Mouse (Mus musculus): Measurements from ENCODE around the gene Accs. TPM values are rescaled to one million over a fixed set of nuclear protein-coding genes. Genes with fewer than 3 reads are reported as not detected.

The Accs gene
- 1 to 10 TPM; 3.0 to 3.7 TPM for total RNA-seq (2021)
- long read RNA-seq: 0 reads

DNA sequence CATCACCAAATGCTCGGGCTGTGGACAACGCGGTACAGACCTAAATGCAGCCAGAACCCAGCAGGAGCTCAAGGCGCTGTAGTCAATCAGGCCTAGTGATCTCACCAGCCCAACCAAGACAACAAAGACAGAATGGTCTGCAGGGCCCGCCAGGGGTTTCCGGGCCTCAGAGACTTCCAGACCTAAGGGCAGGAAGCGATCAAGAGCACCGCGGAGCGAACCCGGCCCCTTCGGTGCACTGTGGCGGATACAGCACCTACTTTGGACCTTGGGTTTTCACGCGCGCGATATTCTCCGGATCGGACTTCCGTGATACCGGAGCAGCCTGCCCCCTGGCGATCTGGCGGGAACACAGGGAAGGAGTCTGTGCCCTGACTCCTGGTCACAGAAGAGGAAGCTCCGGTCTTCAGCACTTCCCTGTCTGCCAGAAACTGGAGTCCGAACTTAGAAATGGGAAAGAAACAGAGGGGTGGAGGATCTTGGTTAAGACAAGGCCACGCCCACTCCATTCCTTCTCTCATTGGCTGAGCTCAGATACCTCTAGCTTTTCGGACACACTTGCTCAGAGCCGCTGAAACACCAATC is at the start of gene Accs:
Accs (minus strand) TSS at position 439 of the 585 bp plus-strand sequence.
- DNase-seq (ENCODE audit: low spot score in 2 of 2): peak in 1 of 2 experiments; percentile 49

DNA sequence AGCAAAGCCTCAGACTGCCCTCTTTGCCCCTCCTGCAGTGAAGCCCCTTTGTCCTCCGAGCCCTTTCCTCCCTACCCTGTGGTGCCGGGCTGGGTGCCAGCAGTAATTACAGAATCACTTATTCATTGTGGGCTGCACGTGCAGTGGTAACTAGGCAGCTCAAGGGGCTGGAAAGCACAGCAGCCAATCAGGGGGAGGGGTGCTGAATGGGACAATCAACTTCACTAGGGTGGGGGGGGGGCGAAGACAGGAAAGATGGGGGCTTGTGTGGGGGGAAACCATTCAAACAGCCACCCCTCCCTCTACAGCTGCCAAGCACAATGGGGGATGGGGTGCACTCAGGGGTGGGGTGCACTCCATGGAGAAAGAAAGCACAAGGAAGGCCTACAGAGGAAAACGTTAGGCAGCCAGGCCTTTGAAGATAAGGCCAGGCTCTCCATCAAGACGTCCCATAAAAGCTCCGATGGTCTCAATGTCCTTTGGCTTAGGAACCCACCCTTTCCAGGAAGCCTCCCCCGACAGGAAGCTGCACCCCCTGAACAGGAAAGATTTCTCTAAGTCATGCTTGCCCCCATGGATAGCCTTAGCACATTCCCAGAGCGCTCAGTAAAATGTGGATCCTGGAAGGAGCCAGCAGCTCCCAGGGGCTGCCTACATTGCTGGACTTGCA is 42.0 kb upstream of the Accs start:
- peak; percentile 28 to 34 for DNase-seq (ENCODE audit: low spot score in 2 of 2)

DNA sequence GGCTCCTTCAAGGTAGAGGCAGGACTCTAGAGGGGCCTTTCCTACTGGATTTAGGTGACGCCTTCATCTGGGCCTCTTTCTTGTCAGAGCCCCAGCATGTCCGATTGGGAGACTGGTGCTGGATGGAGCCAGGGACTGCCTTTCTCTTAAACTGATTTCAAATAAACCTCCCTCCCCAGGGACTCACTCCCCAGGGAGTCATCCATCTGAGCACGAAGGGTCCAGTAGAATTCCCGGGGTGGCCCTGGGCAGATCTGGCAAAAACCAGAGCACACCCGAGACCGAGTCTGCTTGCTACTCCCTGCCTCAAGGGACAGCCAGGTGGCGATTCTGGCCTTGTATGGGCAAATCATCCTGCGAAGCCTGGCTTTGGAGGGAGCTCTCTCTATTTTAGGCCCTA is 40.4 kb upstream of the Accs start:
- DNase-seq (ENCODE audit: low spot score in 2 of 2): no peak

DNA sequence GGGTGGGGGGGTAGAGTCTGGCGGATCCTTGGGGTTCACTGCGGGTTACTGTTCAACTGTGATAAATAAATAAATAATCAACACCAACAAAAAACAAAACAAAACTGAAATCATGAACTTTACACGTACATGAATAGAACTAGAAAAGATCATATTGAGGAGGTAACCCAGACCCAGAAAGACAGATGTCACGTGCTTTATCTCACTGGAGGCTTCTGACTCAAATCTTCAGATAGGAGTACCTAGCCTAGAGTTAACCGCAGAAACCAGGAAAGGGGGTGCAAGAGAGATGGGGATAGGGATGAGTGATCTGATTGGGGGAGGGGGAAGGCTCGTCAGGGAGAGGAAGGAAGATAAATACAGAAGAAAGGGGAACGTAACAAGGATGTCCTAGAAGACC is 39.3 kb upstream of the Accs start:
- DNase-seq (ENCODE audit: low spot score in 2 of 2): no peak

DNA sequence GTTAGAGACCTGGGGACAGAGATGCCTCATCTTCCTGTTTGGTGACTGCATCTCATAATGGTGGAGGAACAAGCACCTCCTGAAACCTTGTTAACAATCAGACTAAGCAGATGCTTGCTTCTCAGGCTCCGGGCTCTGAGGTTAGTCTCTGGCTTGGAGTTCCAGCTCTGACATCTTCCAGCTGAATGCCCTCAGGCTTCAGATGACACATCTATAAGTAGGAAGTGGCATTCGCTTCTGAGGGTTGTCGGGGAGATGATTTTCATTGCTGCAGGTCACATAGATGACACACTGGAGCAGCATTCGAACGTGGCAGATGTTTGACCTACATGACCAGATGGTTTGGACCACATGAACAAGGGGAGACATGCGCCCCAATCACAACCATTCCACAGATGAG is 38.6 kb upstream of the Accs start:
- no peak for DNase-seq (ENCODE audit: low spot score in 2 of 2)

DNA sequence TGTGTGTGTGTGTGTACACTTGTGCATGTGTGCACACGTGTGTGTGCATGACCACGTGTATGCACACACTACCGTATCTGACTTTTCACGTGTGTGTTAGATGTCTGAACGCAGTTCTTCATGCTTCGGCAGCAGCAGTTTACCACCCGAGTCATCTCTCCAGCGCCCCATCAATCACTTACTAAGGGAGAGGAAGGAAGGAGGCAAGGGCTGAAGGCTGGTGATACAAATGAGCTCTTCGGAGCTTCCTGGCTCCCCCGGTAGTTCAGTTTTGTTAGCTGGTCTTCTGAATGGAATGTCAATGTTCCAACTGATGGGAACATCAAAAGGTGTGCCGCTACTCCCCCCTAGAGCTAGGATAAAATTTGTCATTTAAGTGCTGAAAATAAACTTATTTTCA is 37.5 kb upstream of the Accs start:
- no peak for DNase-seq (ENCODE audit: low spot score in 2 of 2)

DNA sequence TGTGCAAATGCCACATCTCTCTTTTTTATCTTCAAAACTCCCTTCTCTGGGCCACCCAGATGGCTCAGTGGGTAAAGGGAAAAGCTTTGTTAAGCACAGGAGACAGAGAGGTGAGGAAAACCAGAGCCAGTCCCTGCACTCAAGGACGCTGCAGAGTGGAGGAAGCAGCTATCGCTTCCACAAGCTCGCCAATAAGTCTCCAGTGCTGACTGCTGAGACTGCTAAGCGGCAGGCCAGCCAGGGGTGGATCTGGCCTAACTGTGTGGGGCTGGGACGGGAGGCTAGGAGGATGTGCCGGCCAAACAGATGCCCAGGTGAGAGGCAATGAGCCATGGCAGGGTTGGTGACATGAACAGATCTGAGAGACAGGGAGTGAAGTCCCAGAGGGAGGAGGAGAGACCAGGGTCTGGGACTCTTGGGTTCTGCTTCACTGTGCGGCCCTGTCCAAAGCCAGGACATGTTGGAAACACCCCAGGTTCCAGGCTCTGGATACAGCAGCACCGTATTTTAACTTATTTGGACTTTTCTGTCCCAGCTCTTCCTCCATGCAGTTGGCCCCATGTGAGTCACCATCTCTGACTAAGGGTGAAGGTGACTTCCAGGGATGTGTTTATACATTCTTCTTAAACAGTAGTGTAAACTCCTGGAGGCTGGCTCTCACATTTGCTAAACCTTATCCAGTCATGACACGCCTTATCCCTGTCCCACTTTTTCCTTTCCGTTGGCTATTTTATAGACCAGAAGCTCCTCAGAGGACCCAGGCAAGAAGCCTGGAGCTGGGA is 36.5 kb upstream of the Accs start:
- DNase-seq (ENCODE audit: low spot score in 2 of 2): no peak

DNA sequence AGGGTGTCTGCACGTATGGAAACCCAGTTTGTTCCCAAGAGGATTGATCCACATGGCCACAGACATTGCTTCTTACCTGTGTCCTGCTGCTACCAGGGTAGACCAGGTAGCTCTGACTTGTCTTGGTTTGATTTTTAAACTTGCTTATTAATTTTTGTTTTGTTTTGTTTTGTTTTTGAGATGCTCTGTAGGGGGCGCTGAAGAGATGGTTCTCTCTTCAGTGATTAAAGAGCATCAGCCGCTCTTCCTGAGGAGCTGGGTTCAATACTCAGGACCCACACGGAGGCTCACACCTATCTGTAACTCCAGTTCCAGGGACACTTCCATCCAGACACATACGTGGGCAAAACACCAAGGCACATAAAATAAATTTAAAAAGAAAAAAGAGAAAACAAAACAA is 33.3 kb upstream of the Accs start:
- no peak for DNase-seq (ENCODE audit: low spot score in 2 of 2)

DNA sequence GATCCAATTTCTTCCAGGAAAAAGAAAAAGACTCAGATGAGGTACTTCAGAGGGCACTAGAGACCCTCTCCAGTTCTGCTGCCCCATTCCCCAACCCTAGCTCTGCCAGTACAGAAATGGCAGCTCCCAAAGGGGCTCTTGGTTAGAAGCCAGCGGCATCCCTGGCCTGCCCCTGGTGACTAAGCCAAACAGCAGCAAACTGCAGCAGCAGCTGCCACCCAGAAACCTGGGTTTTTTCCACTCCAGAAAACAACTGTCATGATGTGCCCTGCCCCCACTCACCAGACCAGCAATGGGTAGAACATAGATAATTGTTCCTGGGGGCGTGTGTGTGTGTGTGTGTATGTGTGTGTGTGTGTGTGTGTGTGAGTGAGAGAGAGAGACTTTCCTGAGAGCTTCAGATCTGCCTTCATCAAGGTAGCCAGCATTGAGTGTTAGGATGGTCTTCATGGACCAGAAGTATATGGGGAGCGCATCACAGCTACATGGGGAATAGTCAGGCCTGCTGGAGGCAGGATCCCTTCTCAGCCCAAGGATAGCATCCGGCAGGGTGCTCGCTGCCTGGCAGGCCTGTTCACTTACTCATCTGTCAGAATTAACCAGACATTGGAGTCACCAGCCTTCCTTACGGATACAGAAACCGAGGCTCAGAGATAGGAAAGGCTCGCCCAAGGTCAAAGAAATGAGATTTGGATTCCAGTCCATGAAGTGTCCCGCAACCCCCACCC is 32.1 kb upstream of the Accs start:
- no peak for DNase-seq (ENCODE audit: low spot score in 2 of 2)

DNA sequence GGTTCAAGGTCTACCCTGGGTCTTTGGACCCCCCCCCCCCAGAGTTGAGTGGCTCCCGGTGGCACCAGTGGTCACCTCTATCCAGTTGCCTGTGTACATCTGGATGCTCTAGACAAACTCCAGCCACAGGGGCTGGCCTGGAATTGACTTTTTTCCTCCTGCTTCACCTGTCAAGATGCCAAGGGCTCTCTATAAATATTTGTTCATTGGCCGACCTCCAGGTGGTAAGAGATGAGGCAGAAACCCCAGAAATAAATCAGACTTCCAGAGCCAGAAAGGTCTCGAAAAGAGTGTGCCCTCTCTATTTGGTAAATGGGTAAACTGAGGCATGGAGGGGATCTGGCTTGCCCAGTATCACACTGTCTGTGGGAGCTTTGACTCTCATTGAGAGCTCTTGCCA is 31.2 kb upstream of the Accs start:
- no peak for DNase-seq (ENCODE audit: low spot score in 2 of 2)

DNA sequence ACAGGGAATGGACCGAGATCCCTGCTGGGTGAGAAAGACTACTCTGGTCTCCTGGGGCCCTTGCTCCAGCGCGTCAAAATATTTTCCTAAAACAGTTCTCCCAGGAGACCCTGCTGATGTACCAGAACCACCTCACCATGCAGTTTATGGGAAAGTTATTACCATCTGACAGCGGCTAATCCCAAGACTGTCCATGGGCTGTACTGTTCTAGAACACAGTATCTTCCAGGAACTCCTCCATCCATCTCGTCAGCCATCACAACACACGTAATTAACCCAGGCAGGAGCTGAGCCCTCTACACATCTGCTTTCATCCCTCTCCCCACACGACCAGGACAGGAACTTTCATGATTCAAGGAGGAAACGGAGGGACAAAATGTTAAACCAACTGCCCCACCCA is 30.7 kb upstream of the Accs start:
- DNase-seq (ENCODE audit: low spot score in 2 of 2): no peak

DNA sequence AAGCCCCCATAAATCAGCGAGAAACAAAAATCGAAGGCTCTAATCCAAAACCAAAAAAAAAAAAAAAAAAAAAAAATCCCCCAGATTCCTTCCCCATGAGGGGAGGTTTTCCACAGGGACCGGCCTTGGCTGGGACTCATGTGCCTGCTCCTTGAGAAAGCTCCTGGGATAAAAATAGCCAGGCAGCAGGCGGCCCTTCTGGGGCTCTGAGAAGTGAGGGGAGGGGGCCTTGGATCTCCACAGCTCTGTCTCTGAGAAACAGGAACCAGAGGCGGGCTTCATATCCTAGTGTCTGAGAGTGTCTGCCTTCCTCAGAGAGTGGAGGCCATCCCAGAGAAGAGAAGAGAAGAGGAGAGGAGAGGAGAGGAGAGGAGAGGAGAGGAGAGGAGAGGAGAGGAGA is 27.3 kb upstream of the Accs start:
- DNase-seq (ENCODE audit: low spot score in 2 of 2): no peak

DNA sequence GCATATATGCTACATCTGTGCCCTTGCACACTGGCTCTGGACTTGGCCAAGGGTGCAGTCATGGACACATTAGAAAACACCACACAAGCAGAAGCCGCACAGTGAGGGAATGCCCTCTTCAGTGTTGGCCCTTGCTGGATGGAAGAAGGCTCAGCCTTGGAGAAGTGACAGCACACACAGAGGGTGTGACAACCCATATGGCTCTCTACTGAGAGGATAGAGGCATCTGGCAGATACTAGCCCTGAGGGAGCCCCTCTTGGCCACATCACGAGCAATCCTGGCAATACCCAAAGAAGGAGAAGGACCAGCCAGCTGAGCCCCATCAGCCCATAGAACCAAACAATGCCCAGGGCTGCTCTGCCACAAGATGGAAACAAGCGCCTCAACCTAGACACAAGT is 24.9 kb upstream of the Accs start:
- DNase-seq (ENCODE audit: low spot score in 2 of 2): no peak

DNA sequence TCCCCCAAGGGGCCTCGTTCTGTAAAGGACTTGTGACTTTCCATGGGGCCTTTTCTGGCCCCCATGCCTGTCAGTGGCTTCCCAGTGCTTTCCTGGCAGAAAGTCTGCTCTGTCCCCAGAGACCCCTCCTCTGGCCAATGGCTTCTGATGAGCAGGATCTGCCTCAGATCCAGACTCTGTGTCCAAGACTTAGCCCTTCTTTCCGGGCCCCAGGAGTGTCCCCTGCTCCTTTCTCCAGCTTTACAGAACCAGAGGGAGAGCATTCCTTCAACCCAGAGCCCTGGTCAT is 24.4 kb upstream of the Accs start:
- DNase-seq (ENCODE audit: low spot score in 2 of 2): no peak

DNA sequence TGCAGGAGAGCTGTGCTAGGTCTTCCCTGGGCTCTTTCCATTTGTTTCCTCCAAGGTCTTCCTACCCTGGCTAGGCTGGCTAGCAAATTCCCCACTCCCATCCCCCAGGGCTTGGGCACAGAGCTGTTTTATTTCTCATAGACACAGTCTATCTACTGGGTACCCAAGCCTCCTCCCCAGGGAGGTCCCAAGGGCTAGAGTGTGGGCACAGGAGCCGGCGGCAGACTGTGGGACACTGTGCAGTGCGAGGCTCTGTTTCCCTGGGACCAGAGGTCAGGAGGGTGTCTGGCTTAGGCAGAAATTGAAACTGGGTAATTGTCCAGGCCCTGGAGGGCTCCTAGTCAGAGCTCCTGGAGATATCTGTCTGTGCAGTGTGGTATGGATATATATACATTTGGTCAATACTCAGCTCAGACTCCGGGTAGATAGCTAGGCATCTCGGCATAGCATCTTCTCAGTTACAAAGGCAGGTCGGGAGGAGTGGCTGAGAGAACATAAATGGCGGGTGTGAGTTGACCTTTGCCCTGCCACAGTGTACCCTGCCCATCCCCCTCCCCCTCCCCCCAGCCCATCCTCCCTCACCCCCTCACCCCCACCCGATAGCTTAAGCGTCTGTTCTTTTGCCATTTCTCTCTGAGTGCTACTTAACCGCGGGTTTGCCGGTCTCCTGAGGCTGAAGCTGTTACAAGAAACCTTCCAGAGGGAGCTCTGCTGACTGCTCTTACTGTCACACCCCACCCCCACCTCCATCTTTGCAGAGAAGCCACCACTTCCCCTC is 23.9 kb upstream of the Accs start:
- no peak for DNase-seq (ENCODE audit: low spot score in 2 of 2)

DNA sequence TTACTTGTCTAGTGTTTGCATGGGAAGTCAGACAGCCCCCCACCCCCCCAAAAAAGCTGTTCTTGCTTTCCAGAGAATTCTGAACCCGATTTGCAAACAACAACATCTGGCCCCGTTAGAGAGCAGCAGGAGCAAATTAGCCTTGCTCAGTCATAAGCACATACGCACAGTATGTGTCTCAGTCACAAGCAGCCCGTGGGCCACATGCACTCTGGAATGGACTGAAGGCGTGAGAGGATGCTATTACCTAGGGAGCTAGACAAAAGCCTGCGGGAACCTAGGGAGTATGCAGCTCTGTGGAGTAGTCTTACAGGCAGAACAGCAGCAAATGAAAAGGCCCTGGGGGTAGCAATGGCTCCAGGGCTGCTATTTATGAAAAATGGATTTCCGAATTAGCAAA is 22.5 kb upstream of the Accs start:
- no peak for DNase-seq (ENCODE audit: low spot score in 2 of 2)

DNA sequence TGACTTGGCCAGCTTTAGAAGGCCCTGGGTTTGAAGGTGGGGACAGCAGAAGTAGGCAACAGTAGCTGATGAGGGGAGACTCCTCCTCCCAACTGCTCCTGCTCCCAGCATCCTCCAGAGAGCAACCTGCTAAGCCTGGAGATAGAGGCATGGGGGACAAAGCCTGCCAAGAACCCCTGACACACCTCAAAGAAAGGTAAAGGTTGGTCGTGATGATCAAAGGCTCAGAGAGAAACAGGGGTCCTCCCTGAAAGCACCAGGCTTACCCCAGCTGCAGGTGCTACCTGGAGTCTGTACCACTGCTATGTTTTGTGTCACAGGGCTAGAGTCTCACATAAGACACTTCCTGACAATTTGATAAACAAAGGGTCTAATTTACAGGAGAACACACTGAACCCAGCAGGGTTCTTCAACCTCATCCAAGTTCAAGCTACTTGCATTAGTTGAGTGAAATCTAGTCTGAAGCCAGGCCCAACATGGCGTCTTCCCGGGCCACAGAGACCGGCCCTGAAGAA is 21.7 kb upstream of the Accs start:
- DNase-seq (ENCODE audit: low spot score in 2 of 2): no peak

DNA sequence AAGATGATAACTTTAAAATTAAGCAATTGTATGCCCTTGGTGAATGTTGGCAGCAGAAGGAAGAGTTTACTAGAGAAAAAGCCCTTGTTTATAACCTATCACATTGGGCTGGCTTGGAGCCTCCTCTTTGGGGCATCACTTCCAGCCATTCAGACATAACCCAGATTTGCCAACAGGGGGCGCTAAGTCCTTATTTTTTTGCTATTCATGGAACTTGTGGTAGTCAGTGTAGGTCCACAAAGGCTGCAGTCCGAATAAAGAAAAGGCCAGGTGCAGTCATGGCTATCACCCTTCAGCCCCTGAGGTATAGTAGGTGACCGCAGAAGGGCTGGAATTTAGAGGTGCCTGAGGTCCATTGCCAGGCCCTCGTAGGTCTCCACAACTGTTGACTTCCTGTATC is 21.1 kb upstream of the Accs start:
- peak; percentile 56 to 89 for DNase-seq (ENCODE audit: low spot score in 2 of 2)

DNA sequence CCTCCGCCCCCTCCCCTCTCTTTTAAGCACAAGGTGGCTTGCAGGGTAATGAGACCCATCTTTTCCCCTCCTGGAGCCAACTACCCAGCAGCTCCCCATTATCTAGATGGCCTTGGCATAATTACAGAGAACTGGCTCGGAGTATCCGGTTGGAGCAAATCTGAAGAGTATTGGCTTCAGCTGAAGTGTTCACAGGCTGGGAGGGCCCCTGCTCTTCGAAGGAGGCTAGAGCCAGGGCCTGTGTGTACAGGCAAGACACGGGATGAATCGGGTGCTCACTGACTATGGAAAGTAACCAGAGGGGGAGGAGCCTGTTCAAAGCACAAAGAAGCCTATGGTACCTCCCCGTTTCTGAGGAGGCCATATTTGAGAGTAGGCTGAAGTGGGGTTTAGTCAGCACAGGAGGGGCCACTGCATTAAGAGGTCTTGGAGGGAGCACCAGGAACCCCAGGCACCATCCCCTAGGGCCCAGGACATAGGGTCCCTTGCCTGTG is 19.4 kb upstream of the Accs start, which contains the start of gene Accsl:
Accsl (minus strand) TSS at position 51 of the 494 bp plus-strand sequence.
- no peak for DNase-seq (ENCODE audit: low spot score in 2 of 2)

DNA sequence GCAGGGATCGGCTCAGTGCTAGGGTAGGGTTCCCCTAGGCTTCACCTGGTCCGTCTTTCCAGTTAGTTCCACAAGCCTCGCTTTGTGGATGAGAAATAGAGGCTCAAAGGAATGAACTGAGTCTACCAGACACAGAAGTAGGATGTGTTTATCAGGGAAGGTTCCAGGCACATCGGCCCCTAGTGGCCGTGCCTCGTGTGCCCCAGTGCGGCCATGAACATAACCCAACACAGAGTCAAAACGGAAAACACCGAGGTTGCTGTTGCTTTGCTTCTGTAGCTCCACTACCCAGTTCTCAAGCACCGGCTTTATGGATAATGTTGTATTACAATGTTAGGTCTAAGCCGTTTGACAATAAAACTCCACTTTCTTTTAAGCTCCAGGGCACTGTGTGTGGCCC is 18.8 kb upstream of the Accs start:
- no peak for DNase-seq (ENCODE audit: low spot score in 2 of 2)

DNA sequence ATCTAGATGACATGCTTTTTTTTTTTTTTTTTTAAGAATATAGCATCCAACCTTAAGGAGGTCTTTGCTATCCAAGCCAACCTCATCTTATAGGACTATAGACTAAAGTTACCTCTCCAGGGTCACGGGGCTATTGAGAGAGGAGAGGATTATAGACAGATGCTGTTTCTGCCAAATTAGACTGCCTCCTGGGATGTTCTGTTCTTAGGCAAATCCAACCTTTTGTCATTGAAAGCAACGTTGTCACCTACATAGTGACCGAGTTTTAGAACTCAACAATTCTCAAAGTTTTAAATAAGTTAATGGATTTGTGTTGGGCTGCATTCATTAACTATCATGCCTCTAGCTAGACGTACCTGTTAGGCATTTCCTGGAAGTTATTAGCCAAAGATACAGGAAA is 13.5 kb upstream of the Accs start:
- no peak for DNase-seq (ENCODE audit: low spot score in 2 of 2)
